Mouse (Mus musculus) stomach, postnatal 0 days (tissue): Measurements from ENCODE around the gene Ethe1. TPM values are rescaled to one million over a fixed set of nuclear protein-coding genes. Genes with fewer than 3 reads are reported as not detected.

ENCODE experiments used
- ATAC-seq: fragments of 200-750 bp; cut with Nextera tagmentation; 2 replicates; pipeline ENCODE4 v1.8.0; 2017; ENCODE audit not compliant: low FRiP score, low TSS enrichment
- DNase-seq: peaks from one replicate; pipeline ENCODE4 v3.0.0-alpha.2; 2016; ENCODE audit warnings: low spot score
- H3K27ac ChIP-seq: fragments of 300-500 bp; sonication (generic); replicated peaks from 2 replicates; pipeline ENCODE4 v1.5.1; 2014; ENCODE audit warnings: mild to moderate bottlenecking, control low read depth
- H3K27me3 ChIP-seq: fragments of 300-500 bp; sonication (generic); 2 replicates; pipeline ENCODE4 v1.6.1; 2014; ENCODE audit warnings: low read length; ENCODE audit not compliant: control insufficient read depth, insufficient read depth
- H3K36me3 ChIP-seq: fragments of 300-500 bp; sonication (generic); 2 replicates; pipeline ENCODE4 v1.6.1; 2014; ENCODE audit warnings: low read length, mixed read lengths; ENCODE audit not compliant: control insufficient read depth, insufficient read depth
- H3K4me1 ChIP-seq: fragments of 300-500 bp; sonication (generic); replicated peaks from 2 replicates; pipeline ENCODE4 v1.6.1; 2014; ENCODE audit warnings: antibody characterized with exemption; ENCODE audit not compliant: control insufficient read depth, insufficient read depth
- H3K4me2 ChIP-seq: fragments of 300-500 bp; sonication (generic); replicated peaks from 2 replicates; pipeline ENCODE4 v1.6.1; 2014; ENCODE audit warnings: low read depth, mild to moderate bottlenecking, control low read depth, moderate library complexity
- H3K4me3 ChIP-seq: fragments of 300-500 bp; sonication (generic); 2 replicates; pipeline ENCODE4 v1.5.1; 2014; ENCODE audit warnings: low read depth, low read length, control low read depth
- H3K9ac ChIP-seq: fragments of 300-500 bp; sonication (generic); 2 replicates; pipeline ENCODE4 v1.6.1; 2014; ENCODE audit warnings: mild to moderate bottlenecking, low read length, control low read depth, mixed read lengths
- H3K9me3 ChIP-seq: fragments of 300-500 bp; sonication (generic); 2 replicates; pipeline ENCODE4 v1.6.1; 2016; ENCODE audit warnings: low read length; ENCODE audit not compliant: control insufficient read depth
- CTCF ChIP-seq: IDR thresholded peaks from 2 replicates; pipeline ENCODE4 v1.5.1; 2016; ENCODE audit warnings: antibody characterized with exemption, low read depth, mild to moderate bottlenecking, moderate library complexity
- EP300 ChIP-seq: optimal IDR thresholded peaks from 2 replicates; pipeline ENCODE3; 2016; ENCODE audit warnings: antibody characterized with exemption
- WGBS: fragments of 180-500 bp; shearing (Covaris S2); extraction: QIAGEN DNeasy Blood & Tissue Kit; methylation state at CpG from one replicate; pipeline ENCODE4 v1.1.7; 2014; 5-methylcytosine and 5-hydroxymethylcytosine counted together
- polyA plus RNA-seq: library from polyadenylated mRNA; unstranded; fragments of >200 nt; fragmentation: Nextera tagmentation; extraction: Ambion mirVana; gene quantifications from 2 replicates; pipeline ENCODE4 v1.2.1, GENCODE M21; 2015

Gene Ethe1
- polyA plus RNA-seq, 1 experiment from 2014 or later, result 120 TPM

DNA sequence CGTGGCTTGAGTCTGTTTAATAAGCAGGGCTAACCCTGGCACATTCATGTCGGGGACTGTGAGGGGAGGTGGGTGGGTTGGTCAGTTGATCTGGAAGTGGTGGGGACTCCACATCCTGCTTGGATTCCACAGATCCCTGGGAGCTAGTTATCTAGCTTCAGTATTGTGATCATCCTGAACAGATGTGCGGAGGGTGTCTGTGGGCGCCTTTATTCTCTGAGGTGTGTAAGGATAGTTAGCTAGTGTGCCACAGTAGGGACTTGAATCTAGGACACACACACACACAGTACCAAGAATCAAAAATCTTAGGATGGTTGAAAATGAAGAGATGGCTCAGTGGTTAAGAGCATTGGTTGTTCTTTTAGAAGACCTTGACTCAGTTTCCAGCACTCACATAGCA is 18.8 kb upstream of the Ethe1 start:
- 84% methylated on average over 4 of the region's 4 CpGs for WGBS
- Histone ChIP-seq H3K4me3 (no peak overlapping the region), H3K27ac (no peak overlapping the region)

DNA sequence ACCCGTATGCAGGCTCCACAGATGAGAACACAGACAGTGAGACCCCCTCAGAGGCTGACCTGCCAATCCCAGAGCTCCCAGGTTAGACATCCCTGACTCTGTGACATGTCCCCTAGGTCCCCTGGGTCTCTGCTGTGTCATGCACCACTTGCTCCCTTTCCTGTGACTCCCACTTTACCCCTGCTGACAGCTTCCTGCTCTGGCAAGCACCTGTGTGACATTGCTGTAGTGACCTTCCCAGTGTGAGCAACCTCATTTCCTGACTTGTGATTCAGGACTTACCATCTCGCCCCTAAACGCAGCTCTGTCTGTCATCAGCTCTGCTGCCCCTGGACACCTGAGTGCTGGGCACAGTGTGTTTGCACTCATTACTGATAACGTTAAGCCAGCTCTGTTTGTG is 16.3 kb upstream of the Ethe1 start:
- Histone ChIP-seq H3K36me3 (peaks cover 3% of the 10 kb centered on the region), H3K4me2 (no peak overlapping the region), H3K4me1 (no peaks in the 10 kb centered on the region), H3K9ac (no peak overlapping the region), H3K27me3 (no peaks in the 10 kb centered on the region), H3K27ac (no peak overlapping the region), H3K9me3 (no peaks in the 10 kb centered on the region), H3K4me3 (no peak overlapping the region)
- DNase-seq (no peak), ATAC-seq (peak; percentile 49)
- no peak for TF ChIP-seq CTCF
- WGBS, result 77% methylated on average over 4 of the region's 4 CpGs

More for the DNA sequence above, 18.8 kb upstream of the Ethe1 start:
- no peak for TF ChIP-seq EP300
- no peak for TF ChIP-seq CTCF
- Histone ChIP-seq H3K4me2 (no peak overlapping the region), H3K27me3 (no peaks in the 10 kb centered on the region), H3K9me3 (no peaks in the 10 kb centered on the region), H3K4me1 (no peaks in the 10 kb centered on the region), H3K36me3 (peaks cover 3% of the 10 kb centered on the region), H3K9ac (no peak overlapping the region)
- DNase-seq, result no peak
- ATAC-seq, result no peak

DNA sequence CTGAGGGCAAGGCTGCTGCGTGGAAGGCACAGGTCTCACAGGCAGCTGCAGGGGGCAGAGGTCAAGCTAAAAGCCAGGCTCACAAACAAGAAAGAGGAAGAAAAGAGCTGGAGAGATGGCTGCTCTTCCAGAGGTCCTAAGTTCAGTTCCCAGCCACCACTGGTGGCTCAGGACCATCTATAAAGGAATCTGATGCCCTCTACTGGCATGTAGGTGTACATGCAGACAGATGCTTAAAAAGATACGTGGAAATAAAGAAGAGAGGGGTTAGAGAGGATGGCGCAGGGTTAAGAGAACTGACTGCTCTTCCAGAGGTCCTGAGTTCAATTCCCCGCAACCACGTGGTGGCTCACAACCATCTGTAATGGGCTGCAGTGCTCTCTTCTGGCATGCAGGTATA is 14.9 kb upstream of the Ethe1 start:
- Histone ChIP-seq H3K27ac (no peak overlapping the region), H3K36me3 (no peaks in the 10 kb centered on the region; the same call in none of the 2 replicates), H3K4me3 (no peak overlapping the region), H3K4me1 (no peaks in the 10 kb centered on the region), H3K27me3 (no peaks in the 10 kb centered on the region), H3K9me3 (no peaks in the 10 kb centered on the region), H3K9ac (no peak overlapping the region), H3K4me2 (no peak overlapping the region)
- ATAC-seq (no peak), DNase-seq (no peak)
- TF ChIP-seq CTCF, result peak; percentile 65
- TF ChIP-seq EP300, result no peak
- 65% methylated on average over 5 of the region's 5 CpGs for WGBS

DNA sequence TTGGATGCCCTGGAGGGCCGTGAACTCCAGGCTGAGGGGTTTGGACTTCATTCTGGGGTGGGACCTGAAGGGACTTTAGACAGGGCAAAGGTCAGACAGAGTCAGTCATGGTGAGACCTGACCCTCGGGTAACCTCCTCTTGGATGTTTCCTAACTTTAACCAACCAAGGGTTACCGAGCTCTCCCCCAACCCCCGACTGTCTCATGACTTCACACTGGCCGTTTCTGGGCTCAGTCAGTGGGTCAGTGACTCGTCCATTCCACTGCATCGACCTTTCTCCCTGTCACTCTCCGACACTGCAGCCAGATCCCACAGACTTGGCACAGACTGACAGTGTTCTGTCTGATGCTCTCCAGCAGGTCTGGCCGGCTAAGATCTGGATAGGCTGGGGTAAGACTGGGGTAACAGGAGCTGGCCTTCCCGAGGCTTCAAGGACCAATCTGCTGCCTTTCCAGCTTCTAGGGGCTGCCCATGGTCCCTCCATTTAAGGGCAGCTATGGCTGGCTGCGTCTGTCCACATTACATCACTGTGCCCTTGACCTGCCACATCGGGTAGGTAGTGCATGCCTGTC is 13.0 kb upstream of the Ethe1 start:
- Histone ChIP-seq H3K9ac (no peak overlapping the region), H3K27me3 (no peaks in the 10 kb centered on the region), H3K4me1 (no peaks in the 10 kb centered on the region), H3K4me2 (no peak overlapping the region), H3K27ac (no peak overlapping the region), H3K36me3 (no peaks in the 10 kb centered on the region; the same call in 1 of the 2 replicates), H3K9me3 (no peaks in the 10 kb centered on the region), H3K4me3 (no peak overlapping the region)
- no peak for TF ChIP-seq EP300
- no peak for TF ChIP-seq CTCF
- no peak for DNase-seq
- WGBS, result 53% methylated on average over 12 of the region's 12 CpGs
- no peak for ATAC-seq

DNA sequence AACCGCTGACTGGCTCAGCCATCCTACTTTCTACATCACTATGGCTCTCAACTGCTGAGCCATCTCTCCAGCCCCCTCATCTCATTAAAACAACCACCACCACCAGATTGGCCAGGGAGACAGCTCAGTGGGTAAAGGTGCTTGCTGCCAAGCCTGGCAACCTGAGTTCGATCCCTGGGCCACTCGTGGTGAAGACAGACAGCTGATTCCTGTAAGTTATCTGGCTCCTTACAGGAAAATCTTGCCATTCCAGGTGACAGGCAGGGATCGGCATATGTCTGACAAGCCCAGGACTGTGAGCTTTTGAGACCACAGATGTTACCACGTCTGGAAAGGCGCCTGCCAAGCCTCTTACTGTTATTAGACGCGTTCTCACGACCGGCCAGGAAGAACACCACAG is 9.5 kb upstream of the Ethe1 start:
- Histone ChIP-seq H3K4me1 (no peaks in the 10 kb centered on the region), H3K9me3 (no peaks in the 10 kb centered on the region), H3K27ac (no peak overlapping the region), H3K27me3 (no peaks in the 10 kb centered on the region), H3K36me3 (no peaks in the 10 kb centered on the region), H3K4me3 (no peak overlapping the region), H3K4me2 (no peak overlapping the region), H3K9ac (no peak overlapping the region)
- no peak for TF ChIP-seq EP300
- TF ChIP-seq CTCF, result no peak
- DNase-seq, result no peak
- no peak for ATAC-seq
- 93% methylated on average over 10 of the region's 10 CpGs for WGBS

DNA sequence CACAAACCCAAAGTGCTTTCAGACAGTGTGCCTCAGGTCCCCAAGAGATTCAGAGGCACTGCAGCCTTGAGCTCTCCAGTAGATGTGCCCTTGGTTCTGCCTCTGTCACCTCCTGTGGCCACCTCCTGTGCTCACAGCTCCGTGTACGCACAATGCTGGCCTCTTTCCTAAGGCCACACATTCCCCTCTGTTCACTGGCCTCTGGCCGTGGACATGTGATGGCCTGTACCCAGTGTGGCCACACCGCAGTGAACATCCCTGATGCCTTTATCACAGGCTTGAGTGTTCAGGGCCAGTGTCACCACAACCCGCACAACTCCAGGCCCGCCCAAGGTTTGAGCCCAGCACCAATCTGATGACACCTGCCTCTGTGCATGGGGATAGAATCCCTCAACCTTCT is 2.5 kb upstream of the Ethe1 start:
- H3K4me3 ChIP-seq, result no peak overlapping the region
- 88% methylated on average over 6 of the region's 6 CpGs for WGBS
- H3K27ac ChIP-seq, result no peak overlapping the region
- no peak for DNase-seq
- H3K9ac ChIP-seq, result no peak overlapping the region
- H3K4me1 ChIP-seq, result no peaks in the 10 kb centered on the region
- no peaks in the 10 kb centered on the region for H3K9me3 ChIP-seq
- ATAC-seq, result no peak
- no peak for TF ChIP-seq CTCF
- no peak for TF ChIP-seq EP300
- H3K36me3 ChIP-seq, result no peaks in the 10 kb centered on the region
- H3K4me2 ChIP-seq, result no peak overlapping the region
- H3K27me3 ChIP-seq, result no peaks in the 10 kb centered on the region
